Mouse (Mus musculus) left cerebral cortex, adult 2 months (tissue): ENCODE measurements at regions not wholly inside any gene's neighbourhood (a gene's known extent, or its start where the extent isn't known, plus 50 kb on each side); places are given as distances from the start of the nearest gene placed in this dataset.
"Not testable (repeated sequence)": the region's sequence is repeated elsewhere in the genome, so short reads cannot be mapped to it uniquely, and the experiment has no call there.

Experiments used
- DNase-seq, 2 experiments: peaks; one replicate each; pipeline ENCODE4 v3.0.0; 2021 to 2022; ENCODE audit warnings: low spot score in 2 of 2, mixed read lengths in 1 of 2; ENCODE audit errors: extremely low spot score in 1 of 2
- H3K27ac ChIP-seq: fragments of 200-600 bp; 2 replicates; pipeline ENCODE4 v1.8.1; 2022
- H3K4me3 ChIP-seq: fragments of 200-600 bp; 2 replicates; pipeline ENCODE4 v1.8.1; 2022
- CTCF ChIP-seq: fragments of 200-600 bp; IDR thresholded peaks from 2 replicates; pipeline ENCODE4 v1.8.1; 2022; ENCODE audit warnings: antibody characterized with exemption, mild to moderate bottlenecking, moderate library complexity
- intact Hi-C: fragments of 180-260 bp; cut with DNase I; formaldehyde crosslinking; loops from one replicate; pipeline ENCODE4 v1.15.1; 2025

DNA sequence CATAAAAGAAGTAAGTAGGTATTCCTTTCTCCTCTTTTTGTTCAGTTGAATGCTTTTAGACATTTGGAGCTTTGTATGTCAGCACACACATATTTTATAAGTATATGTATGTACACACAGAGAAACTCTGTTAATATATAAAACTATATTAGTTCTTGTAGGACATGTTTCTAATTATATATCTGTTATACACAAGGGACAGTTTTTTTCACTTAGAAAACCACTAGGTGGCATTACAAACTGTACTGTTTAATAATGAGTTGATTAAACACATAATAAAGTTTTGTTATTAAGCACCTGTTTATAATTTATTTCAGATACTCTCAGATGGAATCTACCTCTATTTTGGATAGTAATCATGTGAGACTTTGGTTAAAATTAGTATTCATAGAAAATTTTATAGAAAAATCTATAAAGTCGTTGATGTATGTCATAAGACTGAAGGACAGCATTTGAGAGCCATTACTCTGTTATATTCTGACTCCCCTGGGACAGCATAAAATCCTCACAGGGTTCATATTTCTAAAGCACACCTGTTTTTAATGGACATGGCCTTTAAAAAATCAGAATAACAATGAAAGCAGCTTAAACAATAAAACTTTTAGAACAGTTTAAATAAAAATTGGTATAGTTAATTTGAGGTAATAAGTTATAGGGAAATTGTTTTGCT lies 158.4 kb upstream of the Gm21293 start:
- Histone ChIP-seq H3K4me3 (no peak overlapping the region), H3K27ac (no peak overlapping the region)
- no peak for DNase-seq
- intact Hi-C loops: loop anchor here (5.0 to 10.0 kb wide), 4 partner anchors 1280 to 1780 kb away; no protein-coding TSS in a partner anchor
- TF ChIP-seq CTCF: peak; percentile 53

DNA sequence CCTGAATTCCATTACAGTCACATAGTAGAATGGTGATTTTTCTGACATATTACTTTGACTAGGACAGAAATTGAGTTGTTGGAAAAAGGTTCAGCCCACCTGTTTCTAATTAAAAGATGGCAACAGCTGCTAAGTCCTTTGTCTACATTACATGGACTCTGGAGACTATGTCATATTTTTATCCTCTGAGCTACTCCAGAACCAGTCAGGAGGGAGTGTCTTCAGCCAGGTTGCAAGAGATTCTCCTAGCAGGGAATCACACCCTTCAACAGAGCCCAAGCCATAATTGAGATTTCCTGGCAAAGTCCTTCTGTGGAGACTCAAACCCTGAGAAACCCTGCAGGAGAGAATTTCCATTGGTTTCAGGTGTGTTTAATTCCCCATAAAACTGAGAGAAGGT lies 123.2 kb upstream of the Gm21293 start:
- Histone ChIP-seq H3K27ac (no peak overlapping the region), H3K4me3 (no peak overlapping the region)
- intact Hi-C loops: no loop called here
- no peak for TF ChIP-seq CTCF
- DNase-seq: no peak

- Histone ChIP-seq H3K27ac (no peak overlapping the region), H3K4me3 (no peak overlapping the region)
- DNase-seq: no peak
- no peak for TF ChIP-seq CTCF
- intact Hi-C loops: no loop called here
Observed at GRCm38 (mm10) chr10:104021593-104021992, 121.2 kb upstream of the Gm21293 start.

DNA sequence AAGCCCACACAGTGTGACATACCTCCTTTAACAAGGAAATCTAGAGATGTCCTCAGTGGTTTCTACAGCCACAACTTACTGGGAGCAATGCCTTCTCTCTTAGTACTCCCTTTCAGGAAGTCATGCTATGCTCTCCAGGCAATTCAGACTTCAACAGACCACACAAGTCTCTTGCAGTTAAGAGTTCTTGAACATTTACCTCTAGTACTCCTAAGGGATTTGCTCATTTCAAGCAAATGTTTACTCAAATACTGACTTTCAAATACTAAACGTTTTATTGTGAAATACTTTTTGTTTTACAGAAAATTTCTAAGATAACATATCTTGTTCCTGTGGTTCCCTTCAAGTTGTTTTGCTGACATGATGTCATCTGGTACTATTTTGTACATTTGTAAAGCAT lies 114.6 kb upstream of the Gm21293 start:
- no peak for DNase-seq
- Histone ChIP-seq H3K4me3 (no peak overlapping the region), H3K27ac (no peak overlapping the region)
- intact Hi-C loops: no loop called here
- no peak for TF ChIP-seq CTCF

GRCm38 (mm10) chr10:104032771-104033170 lies 110.0 kb upstream of the Gm21293 start:
- H3K27ac ChIP-seq: no peak overlapping the region
- TF ChIP-seq CTCF: no peak
- no peak for DNase-seq
- no peak overlapping the region for H3K4me3 ChIP-seq
- intact Hi-C loops: no loop called here

GRCm38 (mm10) chr10:104041729-104042386 lies 100.9 kb upstream of the Gm21293 start:
- intact Hi-C loops, H3K4me3 ChIP-seq, DNase-seq, H3K27ac ChIP-seq: not testable (repeated sequence)

DNA sequence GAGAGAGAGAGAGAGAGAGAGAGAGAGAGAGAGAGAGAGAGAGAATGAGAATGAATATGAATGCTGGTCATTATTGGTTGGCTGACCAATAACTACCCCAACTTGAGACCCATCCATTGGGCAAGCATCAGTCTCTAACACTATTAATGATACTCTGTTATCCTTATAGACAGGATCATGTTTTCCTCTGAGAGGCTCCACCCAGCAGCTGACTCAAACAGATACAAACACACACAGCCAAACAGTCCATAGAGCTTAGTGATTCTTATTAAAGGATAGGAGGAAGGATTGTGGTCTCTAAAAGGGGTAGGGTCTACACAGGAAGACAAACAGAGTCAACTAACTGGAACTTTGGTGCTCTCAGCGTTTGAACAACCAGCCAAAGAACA lies 100.4 kb upstream of the Gm21293 start:
- no peak for DNase-seq
- intact Hi-C loops: no loop called here
- Histone ChIP-seq H3K4me3 (no peak overlapping the region), H3K27ac (no peak overlapping the region)
- TF ChIP-seq CTCF: no peak

GRCm38 (mm10) chr10:104043569-104043968 lies 99.2 kb upstream of the Gm21293 start:
- DNase-seq: no peak
- TF ChIP-seq CTCF: no peak
- H3K4me3 ChIP-seq: no peak overlapping the region
- H3K27ac ChIP-seq: no peak overlapping the region
- intact Hi-C loops: no loop called here
